Mouse (Mus musculus): Measurements from ENCODE around the gene Pon2. TPM values are rescaled to one million over a fixed set of nuclear protein-coding genes. Genes with fewer than 3 reads are reported as not detected.

Pon2 gene
- polyA plus RNA-seq, 1 experiment from 2014 or later, result 54.4 TPM

- Histone ChIP-seq H3K27me3 (no peaks in the 10 kb centered on the region), H3K9me3 (no peaks in the 10 kb centered on the region), H3K27ac (no peak overlapping the region), H3K4me1 (no peaks in the 10 kb centered on the region), H3K4me3 (no peak overlapping the region), H3K9ac (no peak overlapping the region), H3K36me3 (no peaks in the 10 kb centered on the region), H3K4me2 (no peak overlapping the region)
- no peak for ATAC-seq (ENCODE audit: borderline replicate concordance, extremely low read depth, low FRiP score, low TSS enrichment)
- WGBS, result 61% methylated on average over 2 of the region's 2 CpGs
Observed at GRCm38 (mm10) chr6:5287392-5287791, 10.9 kb downstream of the Pon2 start.

- Histone ChIP-seq H3K36me3 (no peaks in the 10 kb centered on the region), H3K27ac (no peak overlapping the region), H3K9me3 (no peaks in the 10 kb centered on the region), H3K4me3 (no peak overlapping the region), H3K9ac (no peak overlapping the region), H3K4me2 (no peak overlapping the region), H3K27me3 (no peaks in the 10 kb centered on the region), H3K4me1 (peaks cover 9% of the 10 kb centered on the region; the same call in 1 of the 2 replicates)
- 69% methylated on average over 7 of the region's 7 CpGs for WGBS
- no peak for ATAC-seq (ENCODE audit: borderline replicate concordance, extremely low read depth, low FRiP score, low TSS enrichment)
Observed at GRCm38 (mm10) chr6:5282418-5282817, 15.8 kb downstream of the Pon2 start.

GRCm38 (mm10) chr6:5280576-5281305, 17.5 kb downstream of the Pon2 start:
- Histone ChIP-seq H3K4me3 (no peak overlapping the region), H3K27ac (no peak overlapping the region), H3K9me3 (no peaks in the 10 kb centered on the region), H3K27me3 (no peaks in the 10 kb centered on the region), H3K4me2 (no peak overlapping the region), H3K4me1 (peaks cover 12% of the 10 kb centered on the region; the same call in 1 of the 2 replicates), H3K9ac (no peak overlapping the region), H3K36me3 (peaks cover 8% of the 10 kb centered on the region; the same call in 1 of the 2 replicates)
- no peak for ATAC-seq (ENCODE audit: borderline replicate concordance, extremely low read depth, low FRiP score, low TSS enrichment)
- 52% methylated on average over 6 of the region's 6 CpGs for WGBS

- peaks cover 9% of the 10 kb centered on the region; the same call in 1 of the 2 replicates for H3K36me3 ChIP-seq
- peaks cover 12% of the 10 kb centered on the region; the same call in 1 of the 2 replicates for H3K4me1 ChIP-seq
- H3K27me3 ChIP-seq, result no peaks in the 10 kb centered on the region
- no peak overlapping the region for H3K27ac ChIP-seq
- no peak overlapping the region for H3K4me2 ChIP-seq
- H3K4me3 ChIP-seq, result no peak overlapping the region
- no peaks in the 10 kb centered on the region for H3K9me3 ChIP-seq
- ATAC-seq (ENCODE audit: borderline replicate concordance, extremely low read depth, low FRiP score, low TSS enrichment), result no peak
- 19% methylated on average over 5 of the region's 5 CpGs for WGBS
- no peak overlapping the region for H3K9ac ChIP-seq
Observed at GRCm38 (mm10) chr6:5277972-5278371, 20.3 kb downstream of the Pon2 start.

GRCm38 (mm10) chr6:5269641-5270040, 28.6 kb downstream of the Pon2 start:
- no peak overlapping the region for H3K4me2 ChIP-seq
- no peaks in the 10 kb centered on the region for H3K9me3 ChIP-seq
- 81% methylated on average over 6 of the region's 6 CpGs for WGBS
- no peaks in the 10 kb centered on the region for H3K27me3 ChIP-seq
- no peak for ATAC-seq (ENCODE audit: borderline replicate concordance, extremely low read depth, low FRiP score, low TSS enrichment)
- H3K27ac ChIP-seq, result no peak overlapping the region
- H3K4me1 ChIP-seq, result no peaks in the 10 kb centered on the region
- H3K36me3 ChIP-seq, result peaks cover 13% of the 10 kb centered on the region; the same call in 1 of the 2 replicates
- no peak overlapping the region for H3K4me3 ChIP-seq
- H3K9ac ChIP-seq, result no peak overlapping the region

GRCm38 (mm10) chr6:5264793-5265192, 33.5 kb downstream of the Pon2 start:
- Histone ChIP-seq H3K4me1 (no peaks in the 10 kb centered on the region), H3K4me3 (no peak overlapping the region), H3K9ac (no peak overlapping the region), H3K36me3 (0 out of 2 replicates have a peak, but pooled peaks cover 6% of the 10 kb centered on the region), H3K27me3 (no peaks in the 10 kb centered on the region), H3K4me2 (no peak overlapping the region), H3K27ac (no peak overlapping the region), H3K9me3 (no peaks in the 10 kb centered on the region)
- 73% methylated on average over 8 of the region's 8 CpGs for WGBS
- ATAC-seq (ENCODE audit: borderline replicate concordance, extremely low read depth, low FRiP score, low TSS enrichment), result no peak

- H3K4me1 ChIP-seq, result no peaks in the 10 kb centered on the region
- H3K4me2 ChIP-seq, result no peak overlapping the region
- H3K36me3 ChIP-seq, result 0 out of 2 replicates have a peak, but pooled peaks cover 3% of the 10 kb centered on the region
- ATAC-seq (ENCODE audit: borderline replicate concordance, extremely low read depth, low FRiP score, low TSS enrichment), result no peak
- H3K27me3 ChIP-seq, result no peaks in the 10 kb centered on the region
- 70% methylated on average over 8 of the region's 8 CpGs for WGBS
- no peaks in the 10 kb centered on the region for H3K9me3 ChIP-seq
- no peak overlapping the region for H3K9ac ChIP-seq
- H3K4me3 ChIP-seq, result no peak overlapping the region
- H3K27ac ChIP-seq, result no peak overlapping the region
Observed at GRCm38 (mm10) chr6:5263250-5263999, 34.8 kb downstream of the Pon2 start.

GRCm38 (mm10) chr6:5262322-5263249, 35.7 kb downstream of the Pon2 start:
- Histone ChIP-seq H3K27me3 (no peaks in the 10 kb centered on the region), H3K4me2 (no peak overlapping the region), H3K9ac (no peak overlapping the region), H3K4me1 (no peaks in the 10 kb centered on the region), H3K9me3 (no peaks in the 10 kb centered on the region), H3K27ac (no peak overlapping the region), H3K36me3 (0 out of 2 replicates have a peak, but pooled peaks cover 3% of the 10 kb centered on the region), H3K4me3 (no peak overlapping the region)
- no peak for ATAC-seq (ENCODE audit: borderline replicate concordance, extremely low read depth, low FRiP score, low TSS enrichment)
- WGBS, result 53% methylated on average over 9 of the region's 10 CpGs

- Histone ChIP-seq H3K9ac (peak within 1 kb of the TSS; percentile 40), H3K9me3 (no peaks in the 10 kb centered on the region), H3K4me2 (peak within 1 kb of the TSS; percentile 68), H3K4me1 (peaks cover 11% of the 10 kb centered on the region; the same call in 1 of the 2 replicates), H3K27ac (peak within 1 kb of the TSS; percentile 4; the same call in 1 of the 2 replicates), H3K36me3 (no peaks in the 10 kb centered on the region), H3K4me3 (peak within 1 kb of the TSS; percentile 50), H3K27me3 (no peaks in the 10 kb centered on the region)
- 5% methylated on average over 16 of the region's 16 CpGs for WGBS
- peak; percentile 90 for ATAC-seq (ENCODE audit: borderline replicate concordance, extremely low read depth, low FRiP score, low TSS enrichment)
Observed at GRCm38 (mm10) chr6:5255722-5256451, 42.4 kb downstream of the Pon2 start, which contains the start of gene Pon3. Gene Pon3, minus strand, starts transcription at chr6:5256286.

- no peak overlapping the region for H3K27ac ChIP-seq
- H3K27me3 ChIP-seq, result no peaks in the 10 kb centered on the region
- H3K36me3 ChIP-seq, result no peaks in the 10 kb centered on the region
- H3K9ac ChIP-seq, result peak overlapping the region; percentile 40; the same call in 1 of the 2 replicates
- WGBS, result 32% methylated on average over 6 of the region's 6 CpGs
- no peaks in the 10 kb centered on the region for H3K9me3 ChIP-seq
- H3K4me2 ChIP-seq, result peak overlapping the region; percentile 68
- peaks cover 11% of the 10 kb centered on the region; the same call in 1 of the 2 replicates for H3K4me1 ChIP-seq
- H3K4me3 ChIP-seq, result peak overlapping the region; percentile 50
- ATAC-seq (ENCODE audit: borderline replicate concordance, extremely low read depth, low FRiP score, low TSS enrichment), result no peak
Observed at GRCm38 (mm10) chr6:5255291-5255690, 43.0 kb downstream of the Pon2 start.

GRCm38 (mm10) chr6:5254869-5255268, 43.4 kb downstream of the Pon2 start:
- Histone ChIP-seq H3K4me3 (no peak overlapping the region), H3K9ac (no peak overlapping the region), H3K9me3 (no peaks in the 10 kb centered on the region), H3K27ac (no peak overlapping the region), H3K4me2 (peak overlapping the region; percentile 68), H3K27me3 (no peaks in the 10 kb centered on the region), H3K36me3 (no peaks in the 10 kb centered on the region), H3K4me1 (peaks cover 11% of the 10 kb centered on the region; the same call in 1 of the 2 replicates)
- no peak for ATAC-seq (ENCODE audit: borderline replicate concordance, extremely low read depth, low FRiP score, low TSS enrichment)
- 94% methylated on average over 2 of the region's 2 CpGs for WGBS
